Mouse (Mus musculus) megakaryocyte, adult 5-6 weeks (primary cell): ENCODE measurements around the gene C330007P06Rik. TPM values are rescaled to one million over a fixed set of nuclear protein-coding genes. Genes with fewer than 3 reads are reported as not detected.

Experiments
- ATAC-seq: 2 replicates; pipeline ENCODE4 v1.8.0; 2016; ENCODE audit warnings: mild to moderate bottlenecking, inconsistent platforms; ENCODE audit not compliant: poor library complexity, severe bottlenecking
- total RNA-seq, 2 experiments: library from RNA; stranded (forward) in 1 of 2; stranded (reverse) in 1 of 2; fragments of 153-499, 151-499 nt in 1 of 2; fragments of 221-1000, 200-1000 nt in 1 of 2; gene quantifications; 2 replicates each; pipeline versions ENCODE4 v1.2.3 to v1.2.4; 2015 to 2017

The C330007P06Rik gene
- total RNA-seq, 2 experiments from 2014 or later, result 25.9 to 51.9 TPM

DNA sequence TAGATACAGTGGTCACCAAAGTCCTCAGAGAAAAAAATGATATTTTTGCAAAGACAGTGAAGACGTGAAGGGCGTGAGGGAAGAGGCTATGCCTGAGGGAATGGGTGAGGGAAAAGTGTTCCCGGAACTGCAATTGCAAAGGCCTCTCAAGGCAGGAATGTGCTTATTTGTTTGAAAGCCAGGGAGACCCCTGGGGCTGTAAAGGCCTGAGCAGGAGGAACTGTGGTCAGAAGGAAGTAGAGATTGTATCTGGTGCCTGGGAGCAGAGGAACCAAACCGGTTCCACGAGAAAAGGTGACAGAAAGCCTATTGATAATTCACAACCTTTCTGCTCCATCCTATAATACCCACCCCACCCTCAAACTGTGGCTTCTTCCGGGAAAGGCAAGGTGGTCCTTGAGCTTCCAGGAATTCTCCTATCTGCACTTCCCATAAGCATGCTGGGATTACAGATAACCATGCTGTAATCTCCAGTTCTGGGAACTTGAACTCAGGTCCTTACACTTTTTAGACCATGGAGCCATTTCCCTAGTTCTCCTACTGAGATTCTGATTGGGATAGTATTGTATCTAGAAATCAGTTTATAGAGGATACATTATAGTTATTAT is 36.7 kb downstream of the C330007P06Rik start:
- no peak for ATAC-seq

DNA sequence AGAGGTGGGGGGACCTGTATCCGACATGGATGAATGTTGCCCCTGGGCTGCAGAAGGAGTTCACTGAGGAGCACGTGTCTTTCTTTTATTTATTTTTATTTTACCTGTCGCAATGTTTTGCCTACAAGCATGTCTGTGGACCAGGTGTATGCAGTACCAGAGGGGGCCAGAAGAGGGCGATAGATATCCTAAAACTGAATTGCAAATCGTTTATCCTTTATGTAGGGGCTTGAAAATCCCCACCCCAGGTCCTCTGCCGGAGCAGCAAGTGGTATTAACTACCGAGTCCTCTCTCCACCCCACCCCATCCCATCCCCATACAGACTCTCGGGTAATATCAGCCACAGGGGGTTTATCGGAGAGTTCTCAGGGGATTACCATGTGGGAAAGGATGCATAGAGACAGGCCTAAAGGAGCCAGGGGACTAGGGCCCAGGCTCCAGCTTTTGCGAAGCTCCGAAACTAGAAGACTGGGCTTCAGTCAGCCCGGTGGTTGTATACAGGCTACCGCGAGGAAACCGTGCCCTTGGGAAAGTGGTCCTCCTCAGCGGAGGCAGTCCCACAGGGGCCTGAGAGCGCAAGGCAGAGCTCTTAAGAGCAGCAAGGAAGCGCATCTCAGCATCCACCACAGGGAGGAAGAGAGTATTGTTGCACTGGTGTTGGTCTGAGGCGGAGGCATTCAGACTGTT is 40.4 kb downstream of the C330007P06Rik start:
- ATAC-seq, result no peak

DNA sequence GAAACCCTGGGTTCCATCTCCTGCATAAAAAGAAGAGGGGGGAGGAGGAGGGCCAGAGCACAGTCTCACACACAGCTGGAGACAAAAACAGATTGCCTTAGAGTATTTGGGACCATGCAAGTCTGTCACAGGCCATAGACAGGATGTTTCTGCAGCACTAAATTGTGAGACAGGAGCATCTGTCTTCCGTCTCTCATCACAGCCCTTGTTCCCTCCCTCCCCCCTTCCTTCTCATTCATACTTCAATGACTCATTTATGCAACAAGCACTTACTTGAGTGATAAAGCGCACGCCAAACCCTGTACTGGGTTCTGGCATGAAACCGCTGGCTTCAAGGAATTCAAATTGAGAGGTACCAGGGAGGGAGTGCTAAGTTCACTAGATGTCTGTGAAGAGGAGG is 42.3 kb downstream of the C330007P06Rik start:
- ATAC-seq, result no peak

DNA sequence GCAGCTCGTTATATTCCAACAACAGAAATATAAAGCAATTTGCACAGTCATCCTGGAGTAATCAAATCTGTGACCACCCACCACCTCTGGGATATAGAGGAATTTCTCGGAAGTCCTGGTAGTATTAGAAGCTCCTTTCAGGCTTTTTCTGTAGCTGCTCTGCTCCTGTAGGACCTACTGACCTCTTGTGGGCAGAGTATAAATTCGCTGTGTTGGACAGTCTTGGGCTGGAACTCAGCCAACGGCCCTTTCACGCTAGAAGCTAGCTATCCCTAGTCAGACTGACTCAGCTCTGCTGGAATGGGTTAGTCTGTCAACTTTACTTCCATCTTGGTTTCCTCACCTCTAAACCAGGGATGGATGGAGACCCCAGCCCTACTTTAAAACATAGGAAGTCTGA is 43.6 kb downstream of the C330007P06Rik start:
- no peak for ATAC-seq

DNA sequence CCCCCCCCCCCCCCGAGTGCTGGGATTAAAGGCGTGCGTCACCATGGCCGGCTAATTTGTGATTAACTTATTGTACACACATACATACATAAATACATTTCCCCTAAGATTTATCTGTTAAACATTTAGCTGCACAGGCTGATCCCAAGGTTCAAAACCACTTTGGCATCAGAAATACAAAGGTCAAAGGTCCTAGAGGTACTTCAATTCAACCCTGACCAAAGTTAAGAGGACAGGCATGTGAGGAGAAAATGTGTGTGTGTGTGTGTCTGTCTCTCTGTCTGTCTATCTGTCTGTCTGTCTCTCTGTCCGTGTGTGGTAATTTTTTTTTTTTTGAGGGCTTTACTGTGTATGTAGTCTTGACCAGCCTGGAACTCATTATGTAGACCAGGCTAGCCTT is 47.0 kb downstream of the C330007P06Rik start:
- no peak for ATAC-seq

DNA sequence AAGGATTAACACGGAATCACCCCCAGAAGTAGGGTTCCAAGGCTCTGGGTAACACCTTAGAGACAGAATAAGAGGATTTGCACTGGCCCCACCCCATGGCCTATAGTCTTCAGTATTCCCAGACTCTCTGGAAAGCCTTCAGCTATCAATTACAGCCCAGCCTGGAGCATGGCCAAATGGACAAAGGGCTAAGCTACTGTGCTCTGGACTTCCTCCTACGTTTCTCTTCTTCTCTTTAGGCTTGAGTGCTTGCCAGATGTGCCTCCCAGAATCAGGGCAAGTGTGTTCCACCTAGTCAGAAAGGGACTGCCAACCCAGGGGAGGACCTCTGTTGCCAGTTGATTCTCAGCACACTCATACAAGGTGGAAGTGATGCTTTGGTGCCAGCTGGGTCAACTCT is 48.9 kb downstream of the C330007P06Rik start:
- no peak for ATAC-seq

DNA sequence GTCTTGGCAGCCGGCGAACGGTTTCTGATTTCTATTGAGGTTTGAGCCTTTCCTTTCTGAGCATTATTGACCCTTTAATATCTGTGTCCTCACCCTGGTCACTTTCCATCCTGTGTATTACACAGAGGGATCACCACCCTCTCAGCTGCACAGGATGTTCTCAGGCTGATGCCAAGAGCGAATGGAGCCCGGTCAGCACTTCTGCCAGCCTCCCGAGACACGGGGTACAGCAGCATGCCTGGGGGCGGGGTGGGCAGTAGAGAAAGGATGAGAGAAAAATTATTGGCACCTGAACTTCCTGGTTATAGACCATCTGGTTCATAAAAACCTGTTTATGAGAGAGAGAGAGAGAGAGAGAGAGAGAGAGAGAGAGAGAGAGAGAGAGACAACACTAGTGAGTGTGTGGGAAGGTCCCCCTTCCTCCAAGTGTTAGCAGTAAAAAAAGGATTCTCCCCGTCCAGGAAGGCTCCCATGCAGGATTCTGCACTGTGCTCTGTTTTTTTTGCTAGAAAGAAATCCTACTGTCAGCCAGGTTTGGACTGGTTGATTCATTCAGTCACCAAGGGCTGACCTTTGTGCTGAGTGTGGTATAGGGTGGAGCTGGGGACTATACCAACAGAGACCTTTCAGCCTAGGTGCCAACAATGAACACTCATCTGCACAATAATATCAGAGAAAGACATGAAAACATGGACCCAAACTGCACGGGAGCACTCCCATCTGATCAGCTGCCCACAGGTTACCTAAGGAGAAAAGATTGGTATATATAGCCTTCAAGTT is 49.8 kb downstream of the C330007P06Rik start:
- no peak for ATAC-seq

DNA sequence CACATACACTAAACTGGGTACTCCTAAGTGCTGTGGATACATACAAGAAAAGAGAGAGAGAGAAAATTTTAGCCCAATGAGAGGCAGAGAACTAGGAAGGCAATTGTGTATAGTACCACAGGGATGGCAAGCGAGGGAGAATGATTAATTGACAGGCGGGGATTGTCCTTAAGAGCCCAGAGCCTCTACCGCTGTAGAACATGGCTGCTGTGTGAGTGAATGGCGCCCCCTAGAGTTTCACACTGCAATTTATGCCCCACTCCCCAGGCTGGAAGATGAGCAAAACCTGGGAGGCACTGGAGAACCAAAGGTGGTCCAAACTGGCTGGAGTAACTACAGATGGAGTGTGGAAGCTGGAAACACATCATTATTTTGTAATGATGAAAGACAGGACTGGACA is 53.7 kb downstream of the C330007P06Rik start:
- ATAC-seq, result peak; percentile 87

DNA sequence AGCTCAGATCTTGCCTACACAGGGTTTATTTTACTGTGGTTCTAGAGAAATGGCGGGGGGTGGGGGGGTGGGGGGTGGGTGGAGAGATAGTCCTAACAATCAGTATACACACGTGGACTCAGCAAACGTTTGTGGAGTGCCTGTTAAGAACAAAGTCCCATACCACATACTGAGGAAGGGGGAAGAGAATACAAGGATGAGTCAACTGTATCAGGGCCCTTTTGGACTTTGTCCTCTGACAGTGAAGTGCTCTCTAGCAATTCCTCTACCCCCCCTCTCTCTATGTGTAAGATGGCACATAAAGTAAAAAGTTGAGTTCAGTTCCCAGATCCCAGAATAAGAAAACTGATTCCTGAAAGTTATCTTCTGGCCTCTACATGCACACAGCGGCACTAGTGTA is 54.3 kb downstream of the C330007P06Rik start:
- ATAC-seq, result no peak

DNA sequence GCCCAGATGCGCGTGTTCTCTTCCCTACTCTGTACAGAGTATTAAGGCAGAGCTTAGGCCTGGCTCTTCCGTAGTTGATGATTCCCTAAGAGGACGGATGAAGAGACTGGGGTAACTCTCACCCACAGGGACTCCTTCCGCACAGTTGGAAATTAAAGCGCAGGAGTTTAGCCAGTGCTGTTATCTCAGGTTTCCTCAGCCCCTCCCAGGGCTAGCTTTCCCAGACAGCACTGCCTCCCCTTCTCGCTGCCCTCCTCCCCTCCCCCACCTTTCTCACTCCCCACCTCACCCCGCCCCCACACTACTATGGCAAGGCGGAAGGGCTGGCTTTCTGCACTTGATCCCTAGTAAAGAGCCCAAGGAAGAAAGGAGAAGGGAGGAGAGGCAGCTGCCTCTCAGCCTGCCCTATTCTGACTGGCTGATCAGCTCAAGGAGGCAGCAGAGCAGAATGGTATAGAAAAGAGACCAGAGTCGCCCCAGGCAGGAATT is 56.9 kb downstream of the C330007P06Rik start:
- no peak for ATAC-seq

DNA sequence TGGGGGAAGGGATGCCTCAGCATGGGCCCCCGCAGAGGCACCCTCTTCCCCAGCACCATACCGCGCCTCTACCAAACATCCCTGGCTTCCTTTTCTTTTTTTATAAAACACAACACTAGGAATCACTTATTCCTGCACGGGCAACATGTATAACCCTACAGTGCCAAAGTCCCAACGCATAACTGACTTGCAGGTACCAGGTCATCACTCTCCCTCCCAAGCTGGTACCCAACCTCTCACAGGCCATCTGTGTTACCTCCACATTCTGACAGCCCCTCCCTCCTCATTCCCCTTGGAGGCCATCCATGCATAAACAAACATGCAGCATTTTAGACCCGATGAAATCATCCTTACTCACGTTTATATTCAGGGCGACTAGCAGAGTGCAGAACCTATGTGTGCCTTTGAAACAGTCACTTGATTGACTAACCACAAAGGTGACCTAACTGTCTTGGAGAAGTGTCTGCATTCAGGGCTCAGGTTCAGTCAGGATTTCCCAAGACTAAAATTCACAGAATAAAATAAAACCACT is 57.5 kb downstream of the C330007P06Rik start:
- ATAC-seq, result no peak

DNA sequence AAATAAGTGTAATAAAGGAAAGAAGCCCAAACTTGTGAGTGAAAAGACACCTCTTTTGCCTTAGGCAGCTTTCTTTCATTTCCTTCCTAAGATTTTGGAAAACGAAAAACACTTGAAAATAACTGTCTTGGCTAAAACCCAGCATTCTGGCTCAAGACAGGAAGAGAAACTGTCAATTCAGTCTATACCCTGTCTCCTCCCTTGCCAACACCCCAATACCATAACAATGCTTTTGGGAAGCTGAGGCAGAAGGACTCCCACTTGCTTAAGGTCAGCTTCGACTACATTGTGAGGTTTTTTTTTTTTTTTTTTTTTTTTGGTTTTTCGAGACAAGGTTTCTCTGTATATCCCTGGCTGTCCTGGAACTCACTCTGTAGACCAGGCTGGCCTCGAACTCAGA is 58.5 kb downstream of the C330007P06Rik start:
- peak; percentile 52; the same call in 1 of the 2 replicates for ATAC-seq

DNA sequence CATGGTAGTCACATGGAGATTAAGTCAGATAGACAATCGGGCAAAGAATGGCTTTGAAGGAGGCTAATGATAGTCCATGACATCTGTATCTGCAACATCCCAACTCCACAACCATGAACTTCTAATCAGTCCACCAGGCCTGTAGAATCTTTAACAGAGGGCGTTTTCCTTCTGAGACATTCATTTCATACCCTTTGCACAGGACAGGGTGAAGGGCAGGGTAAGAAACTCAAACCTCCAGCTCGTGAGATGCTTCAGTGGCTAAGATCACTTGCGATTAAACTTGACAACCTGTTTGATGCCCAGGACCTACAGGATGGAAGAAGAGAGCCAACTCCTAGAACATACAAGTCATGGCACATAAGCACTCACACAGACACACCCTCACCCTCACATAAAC is 58.9 kb downstream of the C330007P06Rik start:
- ATAC-seq, result no peak

DNA sequence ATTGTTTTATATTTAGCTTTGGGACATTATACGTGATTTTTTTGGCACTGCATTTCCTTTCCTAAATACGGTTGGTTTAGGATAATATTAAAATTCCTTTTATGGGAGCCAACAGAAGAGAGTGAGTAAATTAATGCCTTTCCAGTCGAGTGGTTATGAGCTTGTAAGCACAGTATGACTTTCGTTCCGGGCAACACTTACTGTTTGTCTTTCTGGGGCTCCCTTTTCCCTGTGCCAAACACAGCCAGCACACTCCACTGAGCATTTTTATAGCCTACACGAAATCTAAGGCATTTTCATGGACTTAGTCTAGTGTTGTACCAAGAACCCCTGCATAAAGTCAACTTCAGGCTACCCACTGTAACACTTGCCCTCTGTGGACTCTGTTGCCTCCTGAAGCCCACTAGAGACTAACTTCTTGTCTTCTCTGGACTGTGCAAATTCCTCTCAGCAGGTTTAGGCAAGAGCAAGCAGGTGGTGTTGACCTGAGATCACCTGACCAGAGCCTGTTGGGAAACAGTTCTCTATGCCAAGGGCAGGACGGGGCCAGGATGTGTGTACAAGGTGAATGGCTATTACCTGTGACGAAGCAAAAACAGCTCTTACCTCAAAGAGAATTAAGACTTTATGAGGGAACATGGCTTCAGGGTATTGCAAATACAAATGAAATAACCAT is 59.6 kb downstream of the C330007P06Rik start:
- ATAC-seq, result no peak

DNA sequence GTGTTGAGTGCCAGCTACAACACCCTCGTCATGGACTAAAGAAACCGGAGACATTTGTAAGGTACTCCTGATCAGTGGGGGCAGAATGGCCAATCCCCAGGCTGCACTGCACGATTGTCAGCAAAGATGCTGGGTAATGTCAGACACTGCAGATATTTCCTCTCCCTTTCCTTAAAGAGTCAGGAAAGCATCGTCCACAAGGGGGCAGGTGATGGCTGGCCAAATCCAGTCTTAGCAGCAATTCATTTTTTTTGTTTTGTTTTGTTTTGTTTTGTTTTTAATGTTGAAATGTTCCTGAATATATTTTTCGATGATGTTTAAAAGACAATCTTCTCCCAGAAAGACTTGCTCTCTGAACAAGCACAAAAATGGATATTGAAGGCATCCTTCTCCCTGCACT is 62.5 kb downstream of the C330007P06Rik start:
- no peak for ATAC-seq

DNA sequence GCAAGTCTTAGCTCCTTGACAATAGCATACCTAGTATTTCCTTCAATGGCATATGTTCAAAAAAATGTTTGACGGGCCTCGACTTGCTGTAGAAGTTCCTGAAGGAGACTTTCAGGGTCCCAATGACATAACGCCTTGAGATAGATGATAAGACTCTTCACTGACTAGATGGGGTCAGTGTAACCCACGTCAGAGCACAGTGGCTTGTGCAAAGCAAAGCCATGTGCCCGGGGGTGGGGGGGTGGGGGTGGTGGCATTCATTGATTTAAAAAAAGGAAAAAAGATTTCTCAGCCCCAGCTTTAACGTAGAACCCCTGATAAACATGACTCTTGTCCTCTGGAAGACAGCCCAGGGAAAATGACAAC is 65.6 kb downstream of the C330007P06Rik start:
- no peak for ATAC-seq

DNA sequence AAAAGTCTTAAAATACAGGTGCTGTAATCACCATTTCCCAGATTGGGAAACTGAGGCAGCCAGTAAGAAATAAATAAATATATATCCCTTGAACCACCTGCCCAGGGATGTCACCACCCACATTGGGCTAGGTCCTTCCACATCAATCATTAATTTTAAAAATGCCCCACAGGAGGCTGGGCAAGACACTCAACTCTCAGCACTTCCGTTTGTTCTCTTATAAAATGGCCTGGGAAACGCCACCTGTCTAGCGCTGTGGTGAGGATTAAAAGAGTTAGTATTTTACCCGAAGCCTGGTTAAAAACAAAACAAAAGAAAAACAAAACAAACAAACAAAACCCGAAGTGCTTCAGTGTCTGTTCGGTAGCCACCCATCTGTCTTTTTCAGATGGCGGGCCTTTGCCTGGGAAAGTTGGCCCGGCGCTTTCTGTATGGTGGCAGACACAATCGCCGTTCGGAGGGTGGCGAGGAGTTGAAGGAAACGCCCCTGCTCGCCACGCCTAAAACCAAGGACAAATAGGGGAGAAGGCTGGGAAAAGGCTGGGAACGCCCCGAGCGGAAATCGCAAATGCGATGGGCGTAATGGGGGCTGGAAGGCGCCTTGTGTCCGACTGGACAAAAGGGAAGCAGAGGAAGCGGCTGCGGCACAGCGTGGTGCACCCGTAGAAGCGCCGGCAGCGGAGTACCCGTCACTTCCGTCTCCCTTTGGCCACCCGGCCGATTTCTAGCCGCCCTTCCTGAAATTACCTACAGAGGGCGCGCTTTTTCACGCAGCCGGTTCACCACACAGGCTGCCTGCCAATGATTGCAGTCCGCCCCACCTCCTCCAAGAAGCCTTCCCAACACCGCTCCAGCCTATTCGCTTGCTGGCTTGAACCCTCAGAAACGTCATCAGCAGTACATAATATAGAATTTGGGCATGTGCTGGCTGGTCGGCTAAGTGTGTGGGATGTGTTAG is 66.3 kb downstream of the C330007P06Rik start:
- ATAC-seq, result peak; percentile 94

DNA sequence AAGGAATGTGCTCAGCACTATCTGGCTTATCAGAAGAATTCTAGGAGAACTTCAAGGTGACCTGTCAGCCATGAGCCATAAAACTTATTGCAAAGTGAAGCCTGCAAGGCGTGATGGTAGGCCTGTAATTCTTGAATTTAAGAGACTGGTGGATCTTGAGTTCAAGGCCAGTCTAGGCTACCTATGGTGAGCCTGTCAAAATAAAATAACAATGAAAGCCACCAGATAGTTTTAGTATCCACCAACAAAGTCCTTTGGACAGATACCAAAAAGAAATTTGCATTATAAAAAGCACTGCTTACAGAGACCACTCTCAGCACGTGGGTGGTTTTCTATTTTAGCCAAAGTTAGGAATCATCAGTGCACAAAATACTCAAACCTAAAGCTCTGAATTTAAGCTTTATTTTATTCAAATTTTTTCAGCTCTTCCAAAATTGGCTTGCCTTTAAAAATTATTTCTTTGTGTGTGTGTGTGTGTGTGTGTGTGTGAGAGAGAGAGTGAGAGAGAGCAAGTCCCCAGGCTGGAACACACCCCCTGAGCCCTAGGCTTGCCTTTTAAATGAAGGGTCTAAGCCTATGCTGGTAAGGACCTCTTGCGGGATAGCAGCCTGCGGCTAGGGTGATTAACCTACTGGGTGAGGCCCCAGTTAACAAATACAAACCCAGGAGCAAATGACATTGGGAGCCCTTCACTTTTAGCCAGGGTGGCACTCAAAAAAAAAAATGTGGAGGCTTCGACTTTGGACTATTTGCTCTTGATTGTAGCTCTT is 68.3 kb downstream of the C330007P06Rik start:
- no peak for ATAC-seq

DNA sequence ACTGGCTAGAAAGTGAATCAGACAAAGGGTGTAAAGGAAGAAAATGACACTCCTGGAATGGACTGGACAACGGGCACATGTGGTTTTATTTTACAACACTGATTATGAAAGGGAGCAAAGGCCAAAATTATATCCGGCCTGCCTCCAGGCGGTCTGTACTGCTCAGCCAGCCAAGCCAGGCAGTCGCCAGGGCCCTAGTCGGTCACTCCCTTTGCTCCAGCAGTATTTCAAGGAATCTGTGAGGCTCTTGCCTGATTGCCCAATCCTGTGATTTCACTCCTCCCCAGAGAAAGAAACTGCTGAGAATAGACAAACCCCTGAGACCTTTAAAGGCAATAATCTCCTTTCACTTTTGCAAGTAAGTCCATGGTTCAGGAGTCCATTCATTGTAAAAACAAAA is 69.7 kb downstream of the C330007P06Rik start:
- ATAC-seq, result no peak
